Mouse (Mus musculus): ENCODE measurements at regions not wholly inside any gene's neighbourhood (a gene's known extent, or its start where the extent isn't known, plus 50 kb on each side); places are given as distances from the start of the nearest gene placed in this dataset.

DNA sequence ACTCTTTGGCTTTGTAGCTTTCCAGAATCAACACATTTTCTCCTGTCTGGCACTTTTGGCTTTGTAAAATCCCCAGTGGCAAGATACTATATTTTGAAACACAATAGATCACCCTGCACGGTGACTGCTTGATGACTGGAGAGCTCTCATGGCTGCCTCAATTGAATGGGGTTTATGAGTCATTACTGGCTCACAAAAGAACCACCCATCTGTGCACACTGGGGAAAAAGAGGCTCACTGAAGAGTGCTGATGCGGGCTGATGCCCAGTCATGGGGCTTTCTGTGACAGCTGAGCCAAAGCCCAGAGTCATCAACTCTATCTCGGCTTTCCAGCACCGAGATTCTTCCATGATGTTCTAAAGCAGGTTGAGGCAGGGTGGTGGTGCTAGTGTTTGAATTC is 163.1 kb downstream of the Lnpk start:
- H3K4me3 ChIP-seq (ENCODE audit: insufficient read depth, low read length), result no peak overlapping the region
- no peaks in the 10 kb centered on the region for H3K4me1 ChIP-seq (ENCODE audit: control insufficient read depth, insufficient read depth, low read length)
- no peak for TF ChIP-seq CTCF (IDR thresholded peaks at IDR 0.05; ENCODE audit: borderline replicate concordance, insufficient read depth, low read length)
- no peak for TF ChIP-seq POLR2A (IDR thresholded peaks at IDR 0.05; ENCODE audit: low read depth, low read length)
- H3K27ac ChIP-seq (ENCODE audit: insufficient read depth, low read length), result no peak overlapping the region

DNA sequence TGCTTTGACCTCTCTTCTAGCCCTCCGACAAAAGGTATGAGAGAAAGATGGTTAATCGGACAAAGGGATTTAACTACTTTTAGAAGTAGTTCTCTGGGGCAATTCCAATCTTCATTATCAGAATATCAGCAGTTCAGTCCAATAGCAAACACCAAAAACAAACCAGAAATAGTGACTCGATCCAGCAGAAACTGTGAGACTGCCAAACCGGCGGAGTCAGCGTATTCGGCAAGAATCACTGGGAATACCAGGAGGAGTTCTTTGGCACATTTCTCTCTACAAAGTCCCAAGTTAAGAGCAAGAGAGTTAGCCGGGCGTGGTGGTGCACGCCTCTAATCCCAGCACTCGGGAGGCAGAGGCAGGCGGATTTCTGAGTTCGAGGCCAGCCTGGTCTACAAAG is 164.5 kb downstream of the Lnpk start:
- Histone ChIP-seq H3K4me1 (ENCODE audit: control insufficient read depth, insufficient read depth, low read length) (no peaks in the 10 kb centered on the region), H3K4me3 (ENCODE audit: insufficient read depth, low read length) (no peak overlapping the region), H3K27ac (ENCODE audit: insufficient read depth, low read length) (no peak overlapping the region)
- TF ChIP-seq POLR2A (IDR thresholded peaks at IDR 0.05; ENCODE audit: low read depth, low read length) (no peak), CTCF (IDR thresholded peaks at IDR 0.05; ENCODE audit: borderline replicate concordance, insufficient read depth, low read length) (no peak)

DNA sequence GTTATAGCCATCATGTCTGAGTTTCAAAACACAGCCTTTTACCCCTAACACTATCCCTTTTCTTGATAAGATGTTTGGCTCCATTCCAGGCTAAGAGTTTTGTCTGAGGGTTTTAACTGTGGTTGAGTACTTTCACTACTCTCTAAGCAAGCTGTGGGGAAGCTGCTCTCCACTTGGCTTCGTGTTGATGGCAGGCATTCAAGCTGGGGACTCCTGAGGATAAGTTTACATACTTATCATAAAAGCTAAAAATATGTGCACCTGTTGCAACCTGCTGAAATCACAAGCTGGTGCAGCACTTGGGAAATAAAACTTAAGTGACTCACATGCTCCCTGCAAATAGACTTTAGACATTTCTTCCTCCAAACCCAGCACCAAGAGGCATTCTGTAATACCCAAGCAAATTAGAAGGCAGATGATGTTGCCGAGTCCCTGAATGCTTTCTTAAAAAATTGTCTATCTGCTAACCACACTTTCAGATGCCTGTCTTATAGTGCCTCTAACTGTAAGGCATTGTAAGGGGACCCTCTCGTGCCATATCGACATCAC is 169.3 kb downstream of the Lnpk start:
- TF ChIP-seq POLR2A (IDR thresholded peaks at IDR 0.05; ENCODE audit: low read depth, low read length) (no peak), CTCF (IDR thresholded peaks at IDR 0.05; ENCODE audit: borderline replicate concordance, insufficient read depth, low read length) (no peak)
- H3K4me3 ChIP-seq (ENCODE audit: insufficient read depth, low read length), result no peak overlapping the region
- no peak overlapping the region for H3K27ac ChIP-seq (ENCODE audit: insufficient read depth, low read length)
- H3K4me1 ChIP-seq (ENCODE audit: control insufficient read depth, insufficient read depth, low read length), result no peaks in the 10 kb centered on the region

DNA sequence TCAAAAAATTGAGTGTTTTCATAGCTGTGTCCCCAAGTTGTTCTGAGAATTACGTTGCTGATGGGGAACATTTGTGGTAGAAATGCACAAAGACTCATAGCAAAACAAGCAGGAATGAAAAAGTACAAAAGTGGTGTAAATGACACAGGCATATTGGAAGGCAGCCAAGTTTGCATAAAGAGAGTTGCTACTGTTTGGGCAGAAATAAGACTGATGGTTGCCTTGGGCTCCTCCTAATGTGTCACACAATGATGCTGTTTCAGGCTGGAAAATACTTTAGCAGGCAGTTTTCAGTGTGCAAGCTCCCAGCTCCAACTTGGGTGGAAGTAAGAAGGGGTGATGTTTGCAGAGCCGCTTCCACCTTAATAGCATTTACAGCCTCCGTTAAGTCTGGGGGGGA is 174.7 kb downstream of the Lnpk start:
- H3K27ac ChIP-seq (ENCODE audit: insufficient read depth, low read length), result no peak overlapping the region
- no peak for TF ChIP-seq CTCF (IDR thresholded peaks at IDR 0.05; ENCODE audit: borderline replicate concordance, insufficient read depth, low read length)
- no peak for TF ChIP-seq POLR2A (IDR thresholded peaks at IDR 0.05; ENCODE audit: low read depth, low read length)
- 0 out of 2 replicates have a peak, but pooled peaks cover 3% of the 10 kb centered on the region for H3K4me1 ChIP-seq (ENCODE audit: control insufficient read depth, insufficient read depth, low read length)
- no peak overlapping the region for H3K4me3 ChIP-seq (ENCODE audit: insufficient read depth, low read length)

DNA sequence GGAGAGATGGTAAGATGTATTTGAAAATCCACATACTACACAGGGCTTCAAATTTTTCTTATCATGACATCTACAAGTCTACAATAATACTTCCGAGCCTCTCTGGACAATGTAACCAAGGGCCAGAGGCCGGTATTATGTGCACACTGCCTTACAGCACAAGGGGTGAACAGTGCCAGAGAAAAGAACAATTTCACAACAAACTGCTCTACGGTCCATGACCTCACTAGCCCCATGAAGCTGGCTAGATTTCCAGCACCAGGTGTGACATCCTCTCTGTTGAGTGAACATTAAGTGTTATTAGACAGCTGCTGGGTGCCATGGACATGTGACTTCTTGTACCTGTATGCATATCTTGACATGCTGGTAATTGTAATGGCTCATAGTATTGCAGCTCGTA is 188.2 kb downstream of the Lnpk start:
- Histone ChIP-seq H3K4me1 (ENCODE audit: control insufficient read depth, insufficient read depth, low read length) (no peaks in the 10 kb centered on the region), H3K27ac (ENCODE audit: insufficient read depth, low read length) (no peak overlapping the region), H3K4me3 (ENCODE audit: insufficient read depth, low read length) (no peak overlapping the region)
- TF ChIP-seq POLR2A (IDR thresholded peaks at IDR 0.05; ENCODE audit: low read depth, low read length) (no peak), CTCF (IDR thresholded peaks at IDR 0.05; ENCODE audit: borderline replicate concordance, insufficient read depth, low read length) (no peak)

DNA sequence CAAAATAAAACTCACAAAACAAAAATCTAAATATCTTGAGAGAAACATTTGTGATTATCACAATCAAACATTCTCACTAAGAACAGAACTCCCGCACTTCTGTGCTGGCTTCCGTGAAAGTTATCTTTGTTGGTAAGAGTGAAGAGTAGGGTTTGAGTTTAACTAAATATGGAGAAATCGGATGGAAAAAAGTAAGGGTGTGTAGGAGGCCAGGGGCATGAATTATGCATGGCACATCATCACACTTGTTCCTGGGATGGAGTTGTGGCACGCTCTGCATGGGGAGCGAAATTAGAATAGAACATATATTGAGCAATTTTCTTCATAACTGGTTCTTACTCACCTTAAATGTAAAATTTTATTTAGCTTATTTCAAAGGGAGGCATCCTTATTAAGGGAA is 191.2 kb downstream of the Lnpk start:
- Histone ChIP-seq H3K27ac (ENCODE audit: insufficient read depth, low read length) (no peak overlapping the region), H3K4me1 (ENCODE audit: control insufficient read depth, insufficient read depth, low read length) (no peaks in the 10 kb centered on the region), H3K4me3 (ENCODE audit: insufficient read depth, low read length) (no peak overlapping the region)
- TF ChIP-seq CTCF (IDR thresholded peaks at IDR 0.05; ENCODE audit: borderline replicate concordance, insufficient read depth, low read length) (no peak), POLR2A (IDR thresholded peaks at IDR 0.05; ENCODE audit: low read depth, low read length) (no peak)

DNA sequence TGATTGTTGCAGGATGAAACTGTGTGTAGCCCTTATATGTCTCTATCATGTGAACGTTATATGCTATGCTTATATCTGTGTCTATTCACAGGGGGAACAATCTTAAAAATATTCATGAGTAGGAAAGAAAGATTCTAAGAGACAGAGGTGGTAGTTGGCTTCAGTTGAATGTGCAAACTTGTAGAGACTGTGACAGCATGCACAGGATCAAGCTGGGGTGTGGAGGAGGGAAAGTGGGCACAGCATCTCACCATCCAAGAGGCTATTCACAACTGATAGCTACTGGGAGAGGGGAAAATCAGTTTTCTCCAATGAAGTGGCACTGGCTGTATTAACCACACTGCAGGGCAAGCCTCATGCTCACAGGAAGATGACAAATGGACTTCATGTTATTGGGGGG is 194.3 kb downstream of the Lnpk start:
- no peak overlapping the region for H3K4me3 ChIP-seq (ENCODE audit: insufficient read depth, low read length)
- no peak overlapping the region for H3K27ac ChIP-seq (ENCODE audit: insufficient read depth, low read length)
- no peak for TF ChIP-seq POLR2A (IDR thresholded peaks at IDR 0.05; ENCODE audit: low read depth, low read length)
- no peak for TF ChIP-seq CTCF (IDR thresholded peaks at IDR 0.05; ENCODE audit: borderline replicate concordance, insufficient read depth, low read length)
- no peaks in the 10 kb centered on the region for H3K4me1 ChIP-seq (ENCODE audit: control insufficient read depth, insufficient read depth, low read length)

DNA sequence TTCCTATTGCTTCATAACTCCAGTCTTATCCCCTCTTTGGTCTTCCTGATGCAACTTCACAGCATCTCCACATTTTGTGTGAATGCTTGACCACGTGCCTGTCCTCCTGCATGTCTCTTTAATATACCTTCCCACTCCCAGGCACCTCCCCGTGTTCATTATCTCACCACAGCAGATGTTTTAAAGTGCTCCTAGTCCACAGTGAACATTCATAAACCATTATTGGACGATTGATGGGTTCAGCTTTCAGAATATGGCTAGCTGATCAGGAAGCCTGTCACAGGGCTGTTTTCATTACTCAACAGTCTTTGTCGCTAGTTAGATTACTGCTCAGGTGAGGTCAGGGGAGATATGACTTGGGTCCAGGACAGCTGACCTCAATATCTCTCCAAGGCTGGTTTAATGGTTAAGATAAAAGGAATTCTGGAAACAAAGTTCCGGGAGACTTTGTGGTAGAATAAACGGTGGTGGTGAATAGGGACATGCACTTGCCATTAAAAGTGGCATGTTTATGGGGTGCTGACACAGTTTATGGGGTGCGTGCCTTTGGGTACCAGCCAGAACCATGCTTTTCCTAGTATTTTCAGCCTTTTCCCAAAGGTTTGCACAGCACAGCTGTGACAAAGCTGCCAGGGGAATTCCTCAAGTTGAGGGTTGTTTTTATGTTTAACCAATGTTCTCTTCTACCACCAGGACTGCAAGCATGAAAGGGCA is 198.5 kb downstream of the Lnpk start:
- Histone ChIP-seq H3K4me3 (ENCODE audit: insufficient read depth, low read length) (no peak overlapping the region), H3K4me1 (ENCODE audit: control insufficient read depth, insufficient read depth, low read length) (no peaks in the 10 kb centered on the region), H3K27ac (ENCODE audit: insufficient read depth, low read length) (no peak overlapping the region)
- TF ChIP-seq POLR2A (IDR thresholded peaks at IDR 0.05; ENCODE audit: low read depth, low read length), result no peak
- TF ChIP-seq CTCF (IDR thresholded peaks at IDR 0.05; ENCODE audit: borderline replicate concordance, insufficient read depth, low read length), result no peak

DNA sequence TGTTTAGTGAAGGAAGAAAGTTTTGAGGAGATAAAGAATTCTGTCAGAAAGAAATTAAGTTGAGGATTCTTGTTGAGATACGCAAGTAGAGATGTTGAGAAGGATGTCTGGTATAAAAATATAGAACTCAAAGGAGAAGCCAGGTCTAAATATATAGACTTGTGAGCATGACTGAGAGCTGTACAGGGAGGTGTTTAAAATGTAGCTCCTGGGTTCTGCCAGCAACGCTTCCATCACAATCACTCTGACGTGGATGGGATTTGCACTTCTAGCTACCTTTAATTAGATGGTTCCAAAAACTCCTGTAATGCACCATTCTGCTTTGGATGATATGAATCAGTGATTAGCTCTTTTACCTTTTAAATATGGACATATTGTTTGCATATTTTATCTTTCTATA is 200.5 kb downstream of the Lnpk start:
- no peaks in the 10 kb centered on the region for H3K4me1 ChIP-seq (ENCODE audit: control insufficient read depth, insufficient read depth, low read length)
- no peak overlapping the region for H3K27ac ChIP-seq (ENCODE audit: insufficient read depth, low read length)
- TF ChIP-seq CTCF (IDR thresholded peaks at IDR 0.05; ENCODE audit: borderline replicate concordance, insufficient read depth, low read length) (no peak), POLR2A (IDR thresholded peaks at IDR 0.05; ENCODE audit: low read depth, low read length) (no peak)
- no peak overlapping the region for H3K4me3 ChIP-seq (ENCODE audit: insufficient read depth, low read length)

DNA sequence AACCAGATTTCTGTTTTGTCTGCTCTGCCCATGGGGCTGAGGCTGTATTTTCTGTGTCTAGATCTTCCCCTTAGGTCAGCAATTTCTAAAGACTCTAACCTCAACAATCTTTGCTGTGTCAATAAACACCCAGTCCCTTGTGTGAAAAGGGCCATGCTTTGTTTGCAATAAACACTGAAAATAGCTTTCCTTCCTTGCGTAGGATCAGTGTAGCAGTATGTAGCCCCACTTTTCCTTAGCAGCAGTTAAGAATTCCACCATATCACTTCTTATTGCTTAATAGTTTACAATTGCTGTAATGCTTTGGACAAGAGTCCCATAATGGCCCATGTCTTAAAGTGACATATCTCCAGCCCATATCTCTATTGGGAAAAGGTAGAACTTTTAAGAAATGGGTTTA is 205.3 kb downstream of the Lnpk start:
- Histone ChIP-seq H3K4me3 (ENCODE audit: insufficient read depth, low read length) (no peak overlapping the region), H3K4me1 (ENCODE audit: control insufficient read depth, insufficient read depth, low read length) (no peaks in the 10 kb centered on the region), H3K27ac (ENCODE audit: insufficient read depth, low read length) (no peak overlapping the region)
- no peak for TF ChIP-seq CTCF (IDR thresholded peaks at IDR 0.05; ENCODE audit: borderline replicate concordance, insufficient read depth, low read length)
- TF ChIP-seq POLR2A (IDR thresholded peaks at IDR 0.05; ENCODE audit: low read depth, low read length), result no peak
